Mouse (Mus musculus) heart, postnatal 36 days (tissue): Measurements from ENCODE around the gene Pi4ka. TPM values are rescaled to one million over a fixed set of nuclear protein-coding genes. Genes with fewer than 3 reads are reported as not detected.
A peak's percentile ranks its signal among the peaks of the same experiment; 100 is the strongest.
"Not testable (repeated sequence)": the region's sequence is repeated elsewhere in the genome, so short reads cannot be mapped to it uniquely, and the experiment has no call there.

Experiments
- DNase-seq, 2 experiments: peaks; one replicate each; pipeline ENCODE4 v3.0.0; 2021 to 2022
- intact Hi-C: fragments of 180-260 bp; cut with DNase I; formaldehyde crosslinking; loops from one replicate; pipeline ENCODE4 v1.15.1; 2025
- total RNA-seq, 2 experiments: library from RNA; stranded (reverse); gene quantifications; 2 replicates each; pipeline ENCODE4 v1.2.3; 2021

Pi4ka gene
- total RNA-seq, 2 experiments from 2014 or later: 57.2 to 58.4 TPM

- no peak for DNase-seq
- intact Hi-C loops: loop anchor here (2.0 kb wide), 1 partner anchor 17 kb away; no protein-coding TSS in a partner anchor
These were observed 166.7 kb downstream of the Pi4ka start for GRCm38 (mm10) chr16:17239409-17239808.

GRCm38 (mm10) chr16:17237634-17238033 is 168.5 kb downstream of the Pi4ka start:
- DNase-seq: no peak
- intact Hi-C loops: loop anchor here (2.0 kb wide), 1 partner anchor 19 kb away; no protein-coding TSS in a partner anchor

- DNase-seq: peak; percentile 24 to 30
- intact Hi-C loops: loop anchor here (2.0 kb wide), 2 partner anchors 26 to 36 kb away; partner anchors contain the start of gene Rimbp3
These were observed 171.0 kb downstream of the Pi4ka start for GRCm38 (mm10) chr16:17234916-17235665.

- DNase-seq: no peak
- intact Hi-C loops: loop anchor here (2.0 kb wide), 2 partner anchors 26 to 36 kb away; partner anchors contain the start of gene Rimbp3
These were observed 171.6 kb downstream of the Pi4ka start for GRCm38 (mm10) chr16:17234499-17234895.

GRCm38 (mm10) chr16:17233702-17234498 is 172.2 kb downstream of the Pi4ka start:
- intact Hi-C loops: loop anchor here (2.0 kb wide), 2 partner anchors 25 to 37 kb away; partner anchors contain the start of gene Rimbp3
- DNase-seq: peak; percentile 26 to 50

- peak; percentile 94 to 95 for DNase-seq
These were observed 173.1 kb downstream of the Pi4ka start, which contains the start of gene Hic2 for GRCm38 (mm10) chr16:17232794-17233701. Gene Hic2 (plus strand): TSS chr16:17233572.

GRCm38 (mm10) chr16:17231523-17231922 is 174.6 kb downstream of the Pi4ka start:
- intact Hi-C loops, DNase-seq: not testable (repeated sequence)

More at GRCm38 (mm10) chr16:17232794-17233701, 173.1 kb downstream of the Pi4ka start, which contains the start of gene Hic2:
- intact Hi-C loops: no loop called here

Other genes starting within 250 kb of the Pi4ka start
- 100 to 1,000 TPM; 110 to 125 TPM for gene Ube2l3, start 203.7 kb downstream of the Pi4ka start, total RNA-seq
- gene Rimbp3, start 197.7 kb downstream of the Pi4ka start, total RNA-seq: under 1 TPM; 0.08 to 0.25 TPM
- 1 to 10 TPM; 2.2 to 2.3 TPM for gene Hic2, start 172.7 kb downstream of the Pi4ka start, total RNA-seq
- gene Tmem191c, start 130.2 kb downstream of the Pi4ka start, total RNA-seq: 1 to 10 TPM; 2.1 to 2.4 TPM
- gene Serpind1, start 74.9 kb downstream of the Pi4ka start, total RNA-seq: 1 to 10 TPM; 2.6 to 2.7 TPM
- 10 to 100 TPM; 16.7 to 17.3 TPM for gene Snap29, start 328 bp downstream of the Pi4ka start, total RNA-seq
- 10 to 100 TPM; 23.4 to 27.4 TPM for gene Crkl, start 45.7 kb upstream of the Pi4ka start, total RNA-seq
- under 1 TPM in 1 of 2 experiments, not detected in 1; 0.11 TPM for gene Aifm3, start 83.3 kb upstream of the Pi4ka start, total RNA-seq
- 10 to 100 TPM; 35.4 to 38.3 TPM for gene Lztr1, start 102.4 kb upstream of the Pi4ka start, total RNA-seq
- gene Thap7, start 124.8 kb upstream of the Pi4ka start, total RNA-seq: 10 to 100 TPM; 14.7 to 14.8 TPM
- under 1 TPM in 1 of 2 experiments, not detected in 1; 0.19 TPM for gene Lrrc74b, start 154.9 kb upstream of the Pi4ka start, total RNA-seq
- gene P2rx6, start 155.6 kb upstream of the Pi4ka start, total RNA-seq: 1 to 10 TPM in 1 of 2 experiments, under 1 TPM in 1; 0.73 to 1.4 TPM
- 1 to 10 TPM; 1.6 to 1.7 TPM for gene Slc7a4, start 176.9 kb upstream of the Pi4ka start, total RNA-seq
- 10 to 100 TPM; 19.4 to 23.2 TPM for gene Smpd4, start 213.0 kb upstream of the Pi4ka start, total RNA-seq
- gene Ccdc74a, start 240.2 kb upstream of the Pi4ka start, total RNA-seq: under 1 TPM in 1 of 2 experiments, not detected in 1; 0.60 TPM